Mouse (Mus musculus) retina, embryonic 14.5 days (tissue): ENCODE results near the gene Sval1.

Experiments used
- DNase-seq: peaks from one replicate; pipeline ENCODE4 v3.0.0-alpha.2; 2015; ENCODE audit warnings: low spot score

The Sval1 gene

GRCm38 (mm10) chr6:41951330-41951729, at the start of gene Sval1:
Sval1 (plus strand) TSS chr6:41951630.
- DNase-seq, result no peak

- DNase-seq, result no peak
Measured at GRCm38 (mm10) chr6:41911625-41912024, 39.8 kb upstream of the Sval1 start.

GRCm38 (mm10) chr6:41914883-41915282, 36.5 kb upstream of the Sval1 start:
- DNase-seq, result no peak

GRCm38 (mm10) chr6:41967840-41968239, 16.4 kb downstream of the Sval1 start, which contains the start of gene Sval3:
Sval3 (plus strand) TSS chr6:41968140.
- DNase-seq, result no peak
